Mouse (Mus musculus) forebrain, embryonic 10.5 days (tissue): Measurements from ENCODE around the gene Olfr434. TPM values are rescaled to one million over a fixed set of nuclear protein-coding genes. Genes with fewer than 3 reads are reported as not detected.

Experiments
- DNase-seq: peaks from one replicate; pipeline ENCODE4 v3.0.0-alpha.2; 2017; ENCODE audit warnings: low spot score; ENCODE audit errors: extremely low spot score
- H3K27ac ChIP-seq: fragments of 300-500 bp; sonication (generic); 2 replicates; pipeline ENCODE4 v1.5.1; 2016; ENCODE audit warnings: mild to moderate bottlenecking
- H3K27me3 ChIP-seq: fragments of 300-500 bp; sonication (generic); 2 replicates; pipeline ENCODE4 v1.6.1; 2016; ENCODE audit warnings: mild to moderate bottlenecking; ENCODE audit not compliant: poor library complexity, severe bottlenecking
- H3K36me3 ChIP-seq: fragments of 300-500 bp; sonication (generic); replicated peaks from 2 replicates; pipeline ENCODE4 v1.6.1; 2016; ENCODE audit warnings: mild to moderate bottlenecking, moderate library complexity
- H3K4me1 ChIP-seq: fragments of 300-500 bp; sonication (generic); 2 replicates; pipeline ENCODE4 v1.6.1; 2016
- H3K4me3 ChIP-seq: fragments of 300-500 bp; sonication (generic); 2 replicates; pipeline ENCODE4 v1.5.1; 2016; ENCODE audit warnings: mild to moderate bottlenecking, moderate library complexity
- H3K9me3 ChIP-seq: fragments of 300-500 bp; sonication (generic); 2 replicates; pipeline ENCODE4 v1.6.1; 2016; ENCODE audit warnings: mild to moderate bottlenecking, moderate library complexity
- WGBS: fragments of 180-500 bp; shearing (Covaris S2); methylation state at CpG from one replicate; pipeline ENCODE4 v1.1.7; 2016; 5-methylcytosine and 5-hydroxymethylcytosine counted together
- polyA plus RNA-seq: library from polyadenylated mRNA; unstranded; fragments of >200 nt; fragmentation: Nextera tagmentation; extraction: Ambion mirVana; gene quantifications from 2 replicates; pipeline ENCODE4 v1.2.1, GENCODE M21; 2016

Gene Olfr434
- polyA plus RNA-seq, 1 experiment from 2014 or later: not detected

- H3K36me3 ChIP-seq: no peaks in the 10 kb centered on the region
- WGBS: 91% methylated on average over 1 of the region's 1 CpGs
These were observed 40.2 kb downstream of the Olfr434 start for GRCm38 (mm10) chr6:43252994-43253393.

GRCm38 (mm10) chr6:43254193-43254926, 41.5 kb downstream of the Olfr434 start:
- no peaks in the 10 kb centered on the region for H3K27me3 ChIP-seq
- H3K9me3 ChIP-seq: no peaks in the 10 kb centered on the region
- H3K36me3 ChIP-seq: no peaks in the 10 kb centered on the region
- WGBS: 70% methylated on average over 7 of the region's 7 CpGs
- no peak overlapping the region for H3K4me3 ChIP-seq
- no peaks in the 10 kb centered on the region for H3K4me1 ChIP-seq
- H3K27ac ChIP-seq: no peak overlapping the region
- DNase-seq: no peak

More at GRCm38 (mm10) chr6:43252994-43253393, 40.2 kb downstream of the Olfr434 start:
- Histone ChIP-seq H3K9me3 (no peaks in the 10 kb centered on the region), H3K4me3 (no peak overlapping the region), H3K4me1 (no peaks in the 10 kb centered on the region), H3K27ac (no peak overlapping the region), H3K27me3 (no peaks in the 10 kb centered on the region)
- DNase-seq: no peak

GRCm38 (mm10) chr6:43260756-43261155, 47.9 kb downstream of the Olfr434 start:
- peaks cover 7% of the 10 kb centered on the region for H3K4me1 ChIP-seq
- no peak overlapping the region for H3K4me3 ChIP-seq
- no peaks in the 10 kb centered on the region for H3K36me3 ChIP-seq
- DNase-seq: no peak
- no peak overlapping the region for H3K27ac ChIP-seq
- peaks cover 23% of the 10 kb centered on the region for H3K27me3 ChIP-seq
- no peaks in the 10 kb centered on the region for H3K9me3 ChIP-seq
- WGBS: 75% methylated on average over 2 of the region's 2 CpGs

- DNase-seq: peak; percentile 25
- Histone ChIP-seq H3K4me3 (peak within 1 kb of the TSS; percentile 67), H3K27me3 (peaks cover 42% of the 10 kb centered on the region), H3K27ac (peak within 1 kb of the TSS; percentile 83), H3K36me3 (no peaks in the 10 kb centered on the region), H3K9me3 (no peaks in the 10 kb centered on the region), H3K4me1 (peaks cover 17% of the 10 kb centered on the region)
- WGBS: under 1% methylated on average over 47 of the region's 48 CpGs
These were observed 52.7 kb downstream of the Olfr434 start, which contains the start of gene Arhgef5 for GRCm38 (mm10) chr6:43265363-43266041. Gene Arhgef5, plus strand, starts transcription at chr6:43265582.

- peak overlapping the region; percentile 67 for H3K4me3 ChIP-seq
- DNase-seq: peak; percentile 17
- H3K4me1 ChIP-seq: peaks cover 17% of the 10 kb centered on the region
- no peak overlapping the region for H3K27ac ChIP-seq
- H3K27me3 ChIP-seq: peaks cover 42% of the 10 kb centered on the region
- H3K9me3 ChIP-seq: no peaks in the 10 kb centered on the region
- no peaks in the 10 kb centered on the region for H3K36me3 ChIP-seq
- WGBS: 4% methylated on average over 8 of the region's 8 CpGs
These were observed 53.5 kb downstream of the Olfr434 start for GRCm38 (mm10) chr6:43266356-43266755.

Other genes starting within 250 kb of the Olfr434 start
- not detected in 2 replicates for gene Olfr441, start 106.7 kb upstream of the Olfr434 start, polyA plus RNA-seq
- gene Olfr237-ps1, start 66.5 kb upstream of the Olfr434 start, polyA plus RNA-seq: not detected in 2 replicates
- not detected in 2 replicates for gene Olfr437, start 49.7 kb upstream of the Olfr434 start, polyA plus RNA-seq
- not detected in 2 replicates for gene Olfr13, start 40.9 kb upstream of the Olfr434 start, polyA plus RNA-seq
- not detected in 2 replicates for gene Olfr435, start 15.9 kb upstream of the Olfr434 start, polyA plus RNA-seq
- gene Olfr47, start 18.5 kb downstream of the Olfr434 start, polyA plus RNA-seq: not detected in 2 replicates
- 3.6 and 4.1 TPM in 2 replicates for gene Arhgef5, start 52.6 kb downstream of the Olfr434 start, polyA plus RNA-seq
- gene Nobox, start 96.5 kb downstream of the Olfr434 start, polyA plus RNA-seq: not detected in 2 replicates